Mouse (Mus musculus): ENCODE measurements at regions not wholly inside any gene's neighbourhood (a gene's known extent, or its start where the extent isn't known, plus 50 kb on each side); places are given as distances from the start of the nearest gene placed in this dataset.

DNA sequence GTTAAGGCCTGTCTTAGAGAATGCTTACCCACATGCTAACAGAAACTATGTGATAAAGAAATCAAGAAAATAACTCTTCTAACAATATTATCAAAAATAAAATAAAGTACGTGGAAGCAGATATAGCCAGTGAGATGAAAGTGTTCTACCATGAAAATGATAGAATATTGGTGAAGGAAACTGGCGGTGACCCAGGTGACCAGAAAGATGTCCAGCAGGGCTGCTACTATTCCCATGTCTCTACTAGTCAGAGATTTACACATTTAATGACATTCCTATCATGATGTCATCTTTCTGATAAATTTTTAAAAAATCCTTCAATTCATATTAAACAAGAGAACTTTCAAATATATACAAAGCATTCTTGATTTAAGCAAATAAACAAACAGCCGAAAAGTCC lies 69.8 kb upstream of the Fmo9 start:
- TF ChIP-seq POLR2A (IDR thresholded peaks at IDR 0.05; ENCODE audit: borderline replicate concordance, extremely low read depth, insufficient read depth, insufficient read length, poor library complexity, severe bottlenecking) (no peak), CTCF (IDR thresholded peaks at IDR 0.05; ENCODE audit: borderline replicate concordance, extremely low read depth, insufficient read depth, insufficient read length) (no peak)
